Mouse (Mus musculus) G1E-ER4 (cell line): ENCODE measurements around the gene Canx. TPM values are rescaled to one million over a fixed set of nuclear protein-coding genes. Genes with fewer than 3 reads are reported as not detected.

ENCODE experiments used
- GATA1 ChIP-seq: IDR thresholded peaks from one replicate; pipeline ENCODE4 v1.8.0; 2012; ENCODE audit warnings: low read length, inconsistent platforms
- polyA plus RNA-seq: library from polyadenylated mRNA; stranded (reverse); fragments of >175 nt; gene quantifications from 2 replicates; pipeline ENCODE4 v1.2.3, GENCODE M21; 2012

Gene Canx
- polyA plus RNA-seq, 1 experiment: 35.7 TPM

GRCm38 (mm10) chr11:50352177-50352576 is 26.7 kb upstream of the Canx start:
- TF ChIP-seq GATA1: no peak

- TF ChIP-seq GATA1: no peak
Observed at GRCm38 (mm10) chr11:50346256-50347032, 21.0 kb upstream of the Canx start.

GRCm38 (mm10) chr11:50345486-50345885 is 20.0 kb upstream of the Canx start:
- TF ChIP-seq GATA1: no peak

GRCm38 (mm10) chr11:50336891-50337290 is 11.4 kb upstream of the Canx start:
- no peak for TF ChIP-seq GATA1

- no peak for TF ChIP-seq GATA1
Observed at GRCm38 (mm10) chr11:50336126-50336525, 10.7 kb upstream of the Canx start.

GRCm38 (mm10) chr11:50333181-50333580 is 7.7 kb upstream of the Canx start:
- no peak for TF ChIP-seq GATA1

- no peak for TF ChIP-seq GATA1
Observed at GRCm38 (mm10) chr11:50329378-50329777, 3.9 kb upstream of the Canx start.

- TF ChIP-seq GATA1: no peak
Observed at GRCm38 (mm10) chr11:50328075-50328625, 2.7 kb upstream of the Canx start.

- TF ChIP-seq GATA1: no peak
Observed at GRCm38 (mm10) chr11:50326302-50326966, 961 bp upstream of the Canx start.

GRCm38 (mm10) chr11:50324751-50325471 is 562 bp downstream of the Canx start:
- TF ChIP-seq GATA1: no peak

GRCm38 (mm10) chr11:50323843-50324242 is 1.6 kb downstream of the Canx start:
- TF ChIP-seq GATA1: no peak

- no peak for TF ChIP-seq GATA1
Observed at GRCm38 (mm10) chr11:50322345-50322744, 3.1 kb downstream of the Canx start.

GRCm38 (mm10) chr11:50321239-50321638 is 4.2 kb downstream of the Canx start:
- no peak for TF ChIP-seq GATA1

GRCm38 (mm10) chr11:50312803-50313202 is 12.7 kb downstream of the Canx start:
- TF ChIP-seq GATA1: no peak

- TF ChIP-seq GATA1: no peak
Observed at GRCm38 (mm10) chr11:50303406-50303805, 22.1 kb downstream of the Canx start.
